Mouse (Mus musculus): ENCODE measurements at regions not wholly inside any gene's neighbourhood (a gene's known extent, or its start where the extent isn't known, plus 50 kb on each side); places are given as distances from the start of the nearest gene placed in this dataset.

DNA sequence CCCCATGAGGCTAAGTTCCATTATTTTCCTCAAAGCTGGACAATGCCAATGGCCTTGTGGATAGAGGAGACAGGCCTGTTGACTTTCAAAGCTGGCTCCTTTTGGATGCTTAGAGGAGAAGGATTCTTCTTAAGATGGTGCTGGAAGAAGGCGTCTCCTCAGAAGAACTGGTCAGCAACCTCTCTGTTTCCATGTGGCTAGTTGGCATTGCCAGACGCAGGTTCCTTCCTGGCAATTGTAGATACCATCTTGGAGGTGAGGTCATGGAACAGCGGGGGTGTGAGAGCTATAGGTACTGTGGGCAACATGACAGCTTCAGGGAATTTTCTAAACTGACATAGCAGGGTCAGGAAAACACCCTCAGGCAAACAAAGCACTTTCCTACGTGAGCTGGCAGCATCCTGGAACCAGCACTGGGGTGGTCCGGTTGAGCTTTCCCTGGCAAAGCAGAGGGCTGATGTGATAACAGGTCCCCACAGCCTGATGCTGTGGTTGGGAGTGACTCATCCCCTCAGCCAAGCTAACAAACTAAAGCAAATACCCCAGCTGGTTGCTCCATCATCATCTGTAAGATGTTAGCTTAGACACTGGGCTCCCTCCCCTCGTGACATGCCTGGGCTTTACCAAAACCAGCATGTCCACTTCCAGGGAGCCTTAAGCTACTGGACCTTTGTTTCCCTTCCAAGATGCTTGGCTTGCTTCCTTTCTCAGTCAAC lies 348.5 kb downstream of the Gm49356 start:
- no peaks in the 10 kb centered on the region for H3K36me3 ChIP-seq (replicated peaks; ENCODE audit: control insufficient read depth, insufficient read depth, low read depth)
- no peak for TF ChIP-seq EP300 (IDR thresholded peaks at IDR 0.05; ENCODE audit: low read depth)
- no peak for TF ChIP-seq CTCF (IDR thresholded peaks at IDR 0.05; ENCODE audit: low read depth)
- no peaks in the 10 kb centered on the region for H3K27me3 ChIP-seq (ENCODE audit: control insufficient read depth, insufficient read depth, low read length)
- no peak for ATAC-seq (ENCODE audit: insufficient read depth)
- 60% methylated on average over 6 of the region's 6 CpGs for WGBS (ENCODE audit: insufficient replicate concordance)
- no peak overlapping the region for H3K27ac ChIP-seq
- H3K9ac ChIP-seq (replicated peaks): no peak overlapping the region
- no peaks in the 10 kb centered on the region for H3K4me1 ChIP-seq (replicated peaks; ENCODE audit: control insufficient read depth in 2 of 2, insufficient read depth in 2 of 2, low read length in 1 of 2)
- no peak overlapping the region for H3K4me3 ChIP-seq (ENCODE audit: insufficient read depth in 1 of 2, low read depth in 2 of 2, low read length in 2 of 2)
- H3K4me2 ChIP-seq (ENCODE audit: low read depth): no peak overlapping the region
- no peak for DNase-seq (ENCODE audit: low read depth in 3 of 3, low spot score in 3 of 3)
- no peaks in the 10 kb centered on the region for H3K9me3 ChIP-seq (ENCODE audit: control insufficient read depth, low read length)

DNA sequence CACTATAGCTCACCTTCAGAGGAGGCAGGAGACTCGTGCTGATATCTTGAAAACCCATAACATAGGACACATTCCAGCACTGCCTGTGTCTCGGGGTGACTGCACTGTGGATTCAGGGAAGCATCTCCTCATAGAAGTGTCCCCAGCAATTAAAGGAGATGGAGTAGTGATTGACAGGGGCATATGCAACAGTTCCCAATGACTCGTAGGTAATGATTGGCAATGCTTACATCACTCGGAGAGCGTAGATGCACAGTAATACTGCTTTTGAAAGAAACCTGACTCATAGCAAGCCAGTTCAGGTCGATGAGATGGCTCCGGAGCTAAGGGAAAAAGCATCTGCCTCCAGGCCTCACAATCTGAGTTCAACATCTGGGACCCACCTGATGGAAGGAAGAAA lies 352.7 kb downstream of the Gm49356 start:
- no peak for ATAC-seq (ENCODE audit: insufficient read depth)
- 67% methylated on average over 7 of the region's 7 CpGs for WGBS (ENCODE audit: insufficient replicate concordance)
- peaks cover 0 to 11% of the 10 kb centered on the region in 2 experiments; a peak in 2 of 4 replicates for H3K4me1 ChIP-seq (replicated peaks; ENCODE audit: control insufficient read depth in 2 of 2, insufficient read depth in 2 of 2, low read length in 1 of 2)

GRCm38 (mm10) chr15:59245927-59246649 lies 357.0 kb downstream of the Gm49356 start:
- no peak for DNase-seq (ENCODE audit: low read depth in 3 of 3, low spot score in 3 of 3)
- ATAC-seq (ENCODE audit: insufficient read depth): no peak
- Histone ChIP-seq H3K4me3 (ENCODE audit: insufficient read depth in 1 of 2, low read depth in 2 of 2, low read length in 2 of 2) (no peak overlapping the region), H3K27me3 (ENCODE audit: control insufficient read depth, insufficient read depth, low read length) (no peaks in the 10 kb centered on the region), H3K9me3 (ENCODE audit: control insufficient read depth, low read length) (no peaks in the 10 kb centered on the region), H3K4me2 (ENCODE audit: low read depth) (no peak overlapping the region), H3K27ac (no peak overlapping the region), H3K9ac (replicated peaks) (no peak overlapping the region), H3K36me3 (replicated peaks; ENCODE audit: control insufficient read depth, insufficient read depth, low read depth) (no peaks in the 10 kb centered on the region), H3K4me1 (replicated peaks; ENCODE audit: control insufficient read depth in 2 of 2, insufficient read depth in 2 of 2, low read length in 1 of 2) (peaks cover 0 to 12% of the 10 kb centered on the region in 2 experiments; a peak in 2 of 4 replicates)
- TF ChIP-seq CTCF (IDR thresholded peaks at IDR 0.05; ENCODE audit: low read depth): no peak
- 43% methylated on average over 4 of the region's 4 CpGs for WGBS (ENCODE audit: insufficient replicate concordance)

More for the DNA sequence above, 352.7 kb downstream of the Gm49356 start:
- H3K9ac ChIP-seq (replicated peaks): no peak overlapping the region
- H3K27ac ChIP-seq: no peak overlapping the region
- DNase-seq (ENCODE audit: low read depth in 3 of 3, low spot score in 3 of 3): no peak
- no peaks in the 10 kb centered on the region for H3K9me3 ChIP-seq (ENCODE audit: control insufficient read depth, low read length)
- H3K36me3 ChIP-seq (replicated peaks; ENCODE audit: control insufficient read depth, insufficient read depth, low read depth): no peaks in the 10 kb centered on the region
- H3K4me2 ChIP-seq (ENCODE audit: low read depth): no peak overlapping the region
- TF ChIP-seq EP300 (IDR thresholded peaks at IDR 0.05; ENCODE audit: low read depth) (no peak), CTCF (IDR thresholded peaks at IDR 0.05; ENCODE audit: low read depth) (no peak)
- H3K27me3 ChIP-seq (ENCODE audit: control insufficient read depth, insufficient read depth, low read length): no peaks in the 10 kb centered on the region
- no peak overlapping the region for H3K4me3 ChIP-seq (ENCODE audit: insufficient read depth in 1 of 2, low read depth in 2 of 2, low read length in 2 of 2)

GRCm38 (mm10) chr15:59248477-59249260 lies 359.6 kb downstream of the Gm49356 start:
- no peak overlapping the region for H3K9ac ChIP-seq (replicated peaks)
- DNase-seq (ENCODE audit: low read depth in 3 of 3, low spot score in 3 of 3): no peak
- no peak overlapping the region for H3K4me2 ChIP-seq (ENCODE audit: low read depth)
- no peak overlapping the region for H3K27ac ChIP-seq
- no peaks in the 10 kb centered on the region for H3K27me3 ChIP-seq (ENCODE audit: control insufficient read depth, insufficient read depth, low read length)
- 34% methylated on average over 11 of the region's 12 CpGs for WGBS (ENCODE audit: insufficient replicate concordance)
- no peaks in the 10 kb centered on the region for H3K36me3 ChIP-seq (replicated peaks; ENCODE audit: control insufficient read depth, insufficient read depth, low read depth)
- TF ChIP-seq CTCF (IDR thresholded peaks at IDR 0.05; ENCODE audit: low read depth): no peak
- TF ChIP-seq EP300 (IDR thresholded peaks at IDR 0.05; ENCODE audit: low read depth): no peak
- H3K4me1 ChIP-seq (replicated peaks; ENCODE audit: control insufficient read depth in 2 of 2, insufficient read depth in 2 of 2, low read length in 1 of 2): peaks cover 0 to 12% of the 10 kb centered on the region in 2 experiments; a peak in 2 of 4 replicates
- no peaks in the 10 kb centered on the region for H3K9me3 ChIP-seq (ENCODE audit: control insufficient read depth, low read length)
- no peak overlapping the region for H3K4me3 ChIP-seq (ENCODE audit: insufficient read depth in 1 of 2, low read depth in 2 of 2, low read length in 2 of 2)
- no peak for ATAC-seq (ENCODE audit: insufficient read depth)

GRCm38 (mm10) chr15:59261380-59261779 lies 372.3 kb downstream of the Gm49356 start:
- Histone ChIP-seq H3K4me3 (ENCODE audit: insufficient read depth in 1 of 2, low read depth in 2 of 2, low read length in 2 of 2) (no peak overlapping the region), H3K9ac (replicated peaks) (no peak overlapping the region), H3K27ac (no peak overlapping the region), H3K27me3 (ENCODE audit: control insufficient read depth, insufficient read depth, low read length) (no peaks in the 10 kb centered on the region), H3K36me3 (replicated peaks; ENCODE audit: control insufficient read depth, insufficient read depth, low read depth) (no peaks in the 10 kb centered on the region), H3K4me2 (ENCODE audit: low read depth) (no peak overlapping the region), H3K9me3 (ENCODE audit: control insufficient read depth, low read length) (no peaks in the 10 kb centered on the region), H3K4me1 (replicated peaks; ENCODE audit: control insufficient read depth in 2 of 2, insufficient read depth in 2 of 2, low read length in 1 of 2) (peaks cover 0 to 14% of the 10 kb centered on the region in 2 experiments; a peak in 3 of 4 replicates)
- DNase-seq (ENCODE audit: low read depth in 3 of 3, low spot score in 3 of 3) (no peak), ATAC-seq (ENCODE audit: insufficient read depth) (no peak)
- 40% methylated on average over 1 of the region's 1 CpGs for WGBS (ENCODE audit: insufficient replicate concordance)
- TF ChIP-seq EP300 (IDR thresholded peaks at IDR 0.05; ENCODE audit: low read depth) (no peak), CTCF (IDR thresholded peaks at IDR 0.05; ENCODE audit: low read depth) (no peak)
